Mouse (Mus musculus) C2C12 (cell line): ENCODE data around the gene Tedc2. TPM values are rescaled to one million over a fixed set of nuclear protein-coding genes. Genes with fewer than 3 reads are reported as not detected.

Source experiments
- H3K27me3 ChIP-seq: one replicate; pipeline ENCODE4 v1.6.1; 2011; ENCODE audit not compliant: control insufficient read depth, insufficient read depth, insufficient read length
- H3K36me3 ChIP-seq: one replicate; pipeline ENCODE4 v1.6.1; 2011; ENCODE audit not compliant: control insufficient read depth, insufficient read depth
- H3K4me3 ChIP-seq: one replicate; pipeline ENCODE4 v1.5.1; 2011; ENCODE audit warnings: mild to moderate bottlenecking, control low read depth; ENCODE audit not compliant: poor library complexity, insufficient read depth, severe bottlenecking
- H3K79me2 ChIP-seq: one replicate; pipeline ENCODE4 v1.6.1; 2011; ENCODE audit not compliant: control insufficient read depth, insufficient read depth
- H3K79me3 ChIP-seq: one replicate; pipeline ENCODE4 v1.6.1; 2011; ENCODE audit warnings: low read depth, control low read depth
- H3ac ChIP-seq: one replicate; pipeline ENCODE3; 2011; ENCODE audit warnings: low read depth; ENCODE audit not compliant: control insufficient read depth, insufficient read length
- CEBPB ChIP-seq: IDR thresholded peaks from one replicate; pipeline ENCODE4 v1.6.1; 2011; ENCODE audit warnings: low read depth, mild to moderate bottlenecking, control low read depth, moderate library complexity
- CTCF ChIP-seq: IDR thresholded peaks from one replicate; pipeline ENCODE4 v1.5.1; 2011; ENCODE audit not compliant: control insufficient read depth, insufficient read depth, insufficient read length
- FOSL1 ChIP-seq: IDR thresholded peaks from one replicate; pipeline ENCODE4 v1.8.0; 2011; ENCODE audit warnings: mild to moderate bottlenecking, low read length; ENCODE audit not compliant: poor library complexity, insufficient read depth, severe bottlenecking
- MAX ChIP-seq: IDR thresholded peaks from one replicate; pipeline ENCODE4 v1.6.1; 2011; ENCODE audit warnings: mild to moderate bottlenecking, control low read depth
- MYOD1 ChIP-seq: IDR thresholded peaks from one replicate; pipeline ENCODE4 v1.6.1; 2011; ENCODE audit warnings: low read depth; ENCODE audit not compliant: control insufficient read depth, insufficient read length
- MYOG ChIP-seq: IDR thresholded peaks from one replicate; pipeline ENCODE4 v1.6.1; 2011; ENCODE audit not compliant: control insufficient read depth, insufficient read length; ENCODE audit errors: extremely low read depth
- USF1 ChIP-seq: IDR thresholded peaks from one replicate; pipeline ENCODE4 v1.6.1; 2011; ENCODE audit warnings: low read depth, mild to moderate bottlenecking, control low read depth, moderate library complexity
- polyA plus RNA-seq: library from polyadenylated mRNA; unstranded; fragments of >200 nt; fragmentation: generic; extraction: Trizol; gene quantifications from one replicate; pipeline ENCODE4 v1.2.1, GENCODE M21; 2012; ENCODE audit warnings: missing spikeins

Tedc2 gene
- polyA plus RNA-seq, 1 experiment, result 13.2 TPM

DNA sequence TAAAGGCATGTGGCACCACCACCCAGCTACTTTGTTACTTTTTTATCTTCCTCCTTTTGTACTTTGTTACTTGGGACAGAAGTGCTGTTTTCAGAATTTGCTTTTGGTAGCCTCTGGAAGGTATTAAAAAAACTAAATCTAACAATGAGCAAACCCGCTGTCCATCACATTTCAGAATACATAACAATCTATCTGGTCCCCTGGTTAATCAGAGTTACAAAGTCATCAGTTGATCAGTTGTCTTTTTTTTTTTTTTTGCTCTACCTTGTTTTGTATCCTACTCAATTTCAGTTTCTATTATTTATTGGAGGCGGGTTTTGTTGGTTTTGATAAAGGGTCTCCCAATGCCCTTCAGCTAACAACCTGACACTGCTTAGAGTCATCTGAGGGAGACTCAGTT, 31.7 kb upstream of the Tedc2 start:
- H3K27me3 ChIP-seq, result no peaks in the 10 kb centered on the region
- H3K36me3 ChIP-seq, result peaks cover 20% of the 10 kb centered on the region
- H3K79me3 ChIP-seq, result peaks cover 32% of the 10 kb centered on the region
- no peak overlapping the region for H3K4me3 ChIP-seq
- H3K79me2 ChIP-seq, result peaks cover 38% of the 10 kb centered on the region
- TF ChIP-seq USF1 (no peak), MYOD1 (no peak), CEBPB (no peak), MYOG (no peak), CTCF (no peak)
- no peak overlapping the region for H3ac ChIP-seq

DNA sequence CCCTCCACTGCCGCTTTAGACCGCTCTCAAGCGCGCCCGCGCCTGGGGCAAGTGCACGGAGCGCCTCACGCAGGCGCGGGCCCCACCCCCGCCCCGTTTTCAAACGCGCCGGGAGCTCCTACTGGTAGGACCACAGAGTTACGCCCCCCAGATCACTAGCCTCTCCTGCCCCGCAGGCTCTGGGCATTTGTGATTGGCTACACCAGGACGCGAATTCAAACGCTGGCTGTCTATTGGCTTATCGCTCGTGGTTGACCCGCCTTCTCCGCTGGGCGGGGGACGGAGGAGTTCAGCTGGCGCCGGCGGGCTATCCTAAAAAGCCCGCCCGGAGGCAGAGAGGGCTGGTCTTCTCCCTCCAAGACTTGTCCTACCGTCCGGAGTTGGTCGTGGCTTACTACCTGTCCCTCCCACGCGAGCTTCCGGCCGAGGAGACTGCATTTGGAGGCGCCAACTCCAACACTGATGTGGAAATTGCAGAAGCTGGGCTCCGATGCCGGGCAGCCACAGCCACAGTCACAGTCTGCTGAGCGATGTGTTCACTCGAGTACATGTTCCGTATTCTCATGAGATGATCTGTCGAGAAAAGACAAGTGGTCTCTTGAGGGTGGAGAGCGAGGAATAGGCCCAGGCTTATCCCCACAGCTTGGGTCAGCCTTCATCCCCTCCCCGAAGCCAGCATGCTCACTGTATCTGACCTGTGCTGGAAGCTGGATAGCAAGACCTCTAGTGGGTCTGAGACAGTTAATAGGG, 30.8 kb upstream of the Tedc2 start, which contains the start of gene Ccnf:
Gene Ccnf (minus strand): TSS at position 165 of the 750 bp plus-strand sequence.
- Histone ChIP-seq H3K4me3 (peak within 1 kb of the TSS; percentile 83), H3K27me3 (no peaks in the 10 kb centered on the region), H3K79me2 (peaks cover 47% of the 10 kb centered on the region), H3K79me3 (peaks cover 36% of the 10 kb centered on the region), H3ac (peak within 1 kb of the TSS; percentile 94), H3K36me3 (peaks cover 29% of the 10 kb centered on the region)
- no peak for TF ChIP-seq MAX

DNA sequence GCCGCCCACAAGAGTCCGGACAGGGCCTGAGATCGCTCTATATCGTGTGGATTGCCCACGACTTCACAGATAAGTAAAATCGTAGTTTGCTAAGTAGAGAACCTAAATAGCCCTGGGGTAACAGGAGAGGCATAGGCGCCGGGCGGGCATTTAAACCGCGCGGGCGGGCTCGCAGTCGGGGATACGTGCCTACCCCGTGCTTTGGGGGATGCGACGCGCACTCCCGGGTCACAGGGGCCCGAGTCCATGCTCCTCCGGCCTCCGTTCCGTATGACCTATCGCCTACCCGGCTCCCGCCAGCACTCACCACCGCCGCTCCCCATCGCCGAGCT, 30.3 kb upstream of the Tedc2 start:
- peak overlapping the region; percentile 94 for H3ac ChIP-seq
- peaks cover 51% of the 10 kb centered on the region for H3K79me2 ChIP-seq
- H3K4me3 ChIP-seq, result peak overlapping the region; percentile 83
- peaks cover 40% of the 10 kb centered on the region for H3K79me3 ChIP-seq
- H3K36me3 ChIP-seq, result peaks cover 33% of the 10 kb centered on the region
- no peaks in the 10 kb centered on the region for H3K27me3 ChIP-seq
- TF ChIP-seq FOSL1, result no peak
- TF ChIP-seq MYOG, result no peak
- no peak for TF ChIP-seq MYOD1
- TF ChIP-seq USF1, result no peak

DNA sequence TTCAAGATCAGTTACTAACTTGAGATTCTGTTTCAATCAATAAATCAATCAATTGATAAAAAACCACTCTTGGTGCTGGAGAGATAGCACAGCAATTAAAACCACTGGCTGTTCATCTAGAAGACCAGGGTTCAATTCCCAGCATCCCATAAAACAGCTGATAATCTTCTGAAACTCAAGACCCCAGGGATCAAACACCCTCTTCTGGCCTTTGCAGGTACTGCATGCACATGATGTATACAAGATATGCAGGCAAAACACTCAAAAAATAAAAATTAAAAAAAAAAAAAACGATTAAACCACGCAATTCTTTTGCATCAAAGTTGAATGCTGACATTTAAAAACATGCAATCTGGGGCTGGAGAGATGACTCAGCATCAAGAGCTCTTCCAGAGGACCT, 28.0 kb upstream of the Tedc2 start:
- H3ac ChIP-seq, result no peak overlapping the region
- H3K27me3 ChIP-seq, result no peaks in the 10 kb centered on the region
- TF ChIP-seq USF1 (no peak), MYOD1 (no peak), CTCF (no peak), CEBPB (no peak), FOSL1 (no peak), MAX (no peak), MYOG (no peak)
- H3K79me2 ChIP-seq, result peaks cover 51% of the 10 kb centered on the region
- peaks cover 40% of the 10 kb centered on the region for H3K79me3 ChIP-seq
- no peak overlapping the region for H3K4me3 ChIP-seq
- peaks cover 33% of the 10 kb centered on the region for H3K36me3 ChIP-seq

DNA sequence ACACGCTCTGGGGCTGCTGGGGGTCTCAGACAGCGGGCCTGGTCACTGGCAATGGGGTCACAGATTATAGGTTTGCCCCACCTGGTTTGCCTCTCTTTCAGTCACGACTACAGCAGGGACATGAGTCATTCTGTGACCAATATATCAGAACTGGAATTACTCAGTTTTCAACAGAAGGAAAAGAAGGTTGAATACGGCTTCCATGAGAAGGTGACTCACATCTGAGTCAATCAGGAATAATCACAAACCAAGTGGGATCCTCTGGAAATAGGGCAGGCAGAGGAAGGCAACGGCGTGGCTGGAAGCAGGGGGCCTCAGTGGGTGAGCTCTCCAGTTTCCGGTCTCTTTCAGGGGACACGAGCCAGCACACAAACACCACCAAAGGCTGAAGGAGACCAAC, 23.4 kb upstream of the Tedc2 start:
- H3K79me2 ChIP-seq, result peaks cover 61% of the 10 kb centered on the region
- TF ChIP-seq MYOG, result no peak
- TF ChIP-seq FOSL1, result peak; percentile 98
- no peak for TF ChIP-seq USF1
- no peak for TF ChIP-seq CEBPB
- peak; percentile 2 for TF ChIP-seq MYOD1
- no peak for TF ChIP-seq CTCF
- TF ChIP-seq MAX, result no peak
- no peak overlapping the region for H3ac ChIP-seq
- H3K36me3 ChIP-seq, result peaks cover 68% of the 10 kb centered on the region
- H3K79me3 ChIP-seq, result peaks cover 35% of the 10 kb centered on the region
- H3K4me3 ChIP-seq, result no peak overlapping the region
- H3K27me3 ChIP-seq, result no peaks in the 10 kb centered on the region

DNA sequence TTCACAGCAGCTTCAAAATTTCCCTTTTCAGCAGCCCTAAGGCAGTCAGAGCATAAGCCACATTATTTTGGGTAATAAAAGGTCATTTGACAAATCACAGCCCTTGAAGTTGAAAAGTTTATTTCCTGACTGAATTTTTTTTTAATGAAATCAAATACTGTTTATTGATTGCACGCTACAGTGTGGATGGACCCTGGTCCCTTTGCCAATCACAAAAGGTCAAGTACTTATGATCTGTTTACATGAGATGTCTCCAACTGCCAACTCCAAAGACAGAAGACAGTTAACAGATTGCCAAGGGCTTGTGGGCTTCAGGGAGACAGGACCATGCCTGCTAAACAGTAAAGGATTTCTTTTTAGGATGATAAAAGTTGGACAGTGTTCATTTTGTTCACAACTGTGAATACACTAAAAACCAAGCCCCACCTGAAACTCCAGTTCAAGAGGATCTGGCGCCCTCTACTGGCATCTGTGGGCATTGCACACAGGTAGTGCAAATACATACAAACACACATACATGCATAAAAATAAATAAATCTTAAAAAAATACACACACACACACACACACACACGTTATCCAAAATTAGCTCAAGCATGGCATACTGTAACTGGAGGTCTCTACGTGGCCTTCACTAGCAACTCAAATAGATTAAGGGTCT, 22.8 kb upstream of the Tedc2 start:
- H3ac ChIP-seq, result no peak overlapping the region
- H3K27me3 ChIP-seq, result no peaks in the 10 kb centered on the region
- H3K79me2 ChIP-seq, result peaks cover 55% of the 10 kb centered on the region
- H3K36me3 ChIP-seq, result peaks cover 66% of the 10 kb centered on the region
- H3K4me3 ChIP-seq, result no peak overlapping the region
- TF ChIP-seq CEBPB (no peak), MAX (no peak), FOSL1 (no peak), MYOD1 (no peak), CTCF (no peak), USF1 (no peak), MYOG (no peak)
- H3K79me3 ChIP-seq, result peaks cover 30% of the 10 kb centered on the region
